Mouse (Mus musculus) liver, adult 2 months (tissue): ENCODE data around the gene Fam50a.
A peak's percentile ranks its signal among the peaks of the same experiment; 100 is the strongest.

Source experiments
- CTCF ChIP-seq: fragments of 200-500 bp; IDR thresholded peaks from 2 replicates; pipeline ENCODE4 v1.5.1; 2011; ENCODE audit warnings: low read depth, low read length, control low read depth
- POLR2A ChIP-seq: fragments of 200-500 bp; IDR thresholded peaks from 2 replicates; pipeline ENCODE4 v1.6.1; 2011; ENCODE audit warnings: low read length, control low read depth; ENCODE audit not compliant: insufficient read depth; ENCODE audit errors: extremely low read depth

DNA sequence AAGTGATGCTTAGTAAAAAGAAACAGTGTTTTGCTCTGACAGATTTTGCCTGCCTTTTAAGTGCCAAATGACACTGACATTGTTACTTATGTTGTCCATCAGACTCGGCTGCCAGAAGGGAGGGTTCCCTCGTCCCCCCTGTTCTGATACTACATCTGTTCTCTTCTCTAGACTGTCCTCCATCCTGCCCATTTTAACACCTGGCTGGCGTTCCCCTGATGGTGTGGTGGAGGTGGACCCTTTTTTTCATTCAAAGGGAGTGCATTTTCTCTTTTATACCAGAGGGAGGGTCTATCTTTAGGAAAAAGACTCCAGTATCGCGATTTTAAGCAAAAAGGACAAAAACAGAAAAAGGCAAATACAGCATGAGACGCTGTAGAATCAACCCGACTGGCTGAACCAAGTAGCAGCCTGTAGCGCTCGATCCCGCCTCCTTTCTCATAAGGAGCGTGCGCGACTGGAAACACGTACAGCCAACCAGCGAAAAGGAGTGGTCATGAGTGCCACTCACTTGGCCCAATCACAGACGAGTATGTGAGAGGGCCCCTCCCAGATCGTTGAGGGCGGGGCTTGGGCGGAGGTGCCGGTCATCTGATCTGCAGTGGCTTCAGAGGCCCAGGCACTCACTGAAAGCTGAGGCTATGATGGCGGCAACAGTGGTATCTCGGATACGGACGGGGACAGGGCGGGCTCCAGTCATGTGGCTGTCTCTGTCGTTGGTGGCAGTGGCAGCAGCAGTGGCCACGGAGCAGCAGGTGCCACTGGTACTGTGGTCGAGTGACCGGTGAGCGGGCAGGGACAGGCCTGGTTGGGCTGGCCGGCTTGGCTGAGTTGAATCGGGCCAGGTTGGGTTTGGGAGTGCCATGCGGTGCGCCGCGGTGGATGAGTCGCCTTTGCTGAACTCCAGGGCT is 16.0 kb upstream of the Fam50a start, which contains the start of gene Atp6ap1:
- TF ChIP-seq CTCF (0 out of 2 replicates have a peak, but pooled peaks have one; percentile 0), POLR2A (peak; percentile 68)
